Mouse (Mus musculus): ENCODE measurements around the gene Zfp467. TPM values are rescaled to one million over a fixed set of nuclear protein-coding genes. Genes with fewer than 3 reads are reported as not detected.
A peak's percentile ranks its signal among the peaks of the same experiment; 100 is the strongest.

Zfp467 gene
- polyA plus RNA-seq, 1 experiment: 24.7 TPM

- Histone ChIP-seq H3K27me3 (ENCODE audit: control insufficient read depth, insufficient read depth, low read length) (no peaks in the 10 kb centered on the region), H3K4me3 (ENCODE audit: low read depth, low read length) (no peak overlapping the region), H3K27ac (ENCODE audit: insufficient read depth, low read depth, low read length) (no peak overlapping the region), H3K36me3 (ENCODE audit: control insufficient read depth, insufficient read depth, low read length) (no peaks in the 10 kb centered on the region), H3K4me1 (ENCODE audit: control insufficient read depth, insufficient read depth, insufficient read length, low read length) (no peaks in the 10 kb centered on the region)
- WGBS: 75% methylated on average over 4 of the region's 4 CpGs
- no peak for TF ChIP-seq CTCF (IDR thresholded peaks at IDR 0.05; ENCODE audit: extremely low read depth, insufficient read length, insufficient replicate concordance, low read depth, low read length)
- TF ChIP-seq POLR2A (IDR thresholded peaks at IDR 0.05; ENCODE audit: low read depth, low read length): no peak
These were observed 32.8 kb upstream of the Zfp467 start for GRCm38 (mm10) chr6:48478446-48478845.

DNA sequence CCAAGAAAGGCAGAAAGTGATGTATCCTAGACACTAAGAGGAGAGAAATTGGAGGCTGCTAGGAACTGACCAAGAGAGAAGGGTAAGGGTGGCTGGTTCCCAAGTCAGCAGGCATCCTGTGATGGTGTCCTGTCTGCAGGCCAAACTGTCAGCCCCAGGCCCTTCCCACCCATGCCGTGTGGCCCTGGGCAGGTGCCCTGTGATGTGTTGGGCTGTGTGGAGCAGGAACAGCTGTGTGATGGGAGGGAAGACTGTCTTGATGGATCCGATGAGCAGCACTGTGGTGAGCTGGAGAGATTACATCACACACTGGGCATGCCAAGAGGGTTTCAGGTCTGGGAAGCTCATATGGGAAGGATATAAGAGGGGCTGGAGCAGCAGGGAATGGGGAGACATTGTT, 25.1 kb upstream of the Zfp467 start:
- H3K4me1 ChIP-seq (ENCODE audit: control insufficient read depth, insufficient read depth, insufficient read length, low read length): peaks cover 20% of the 10 kb centered on the region
- no peaks in the 10 kb centered on the region for H3K36me3 ChIP-seq (ENCODE audit: control insufficient read depth, insufficient read depth, low read length)
- no peaks in the 10 kb centered on the region for H3K27me3 ChIP-seq (ENCODE audit: control insufficient read depth, insufficient read depth, low read length)
- H3K4me3 ChIP-seq (ENCODE audit: low read depth, low read length): no peak overlapping the region
- WGBS: 81% methylated on average over 2 of the region's 2 CpGs
- TF ChIP-seq POLR2A (IDR thresholded peaks at IDR 0.05; ENCODE audit: low read depth, low read length) (no peak), CTCF (IDR thresholded peaks at IDR 0.05; ENCODE audit: extremely low read depth, insufficient read length, insufficient replicate concordance, low read depth, low read length) (no peak)
- H3K27ac ChIP-seq (ENCODE audit: insufficient read depth, low read depth, low read length): no peak overlapping the region

DNA sequence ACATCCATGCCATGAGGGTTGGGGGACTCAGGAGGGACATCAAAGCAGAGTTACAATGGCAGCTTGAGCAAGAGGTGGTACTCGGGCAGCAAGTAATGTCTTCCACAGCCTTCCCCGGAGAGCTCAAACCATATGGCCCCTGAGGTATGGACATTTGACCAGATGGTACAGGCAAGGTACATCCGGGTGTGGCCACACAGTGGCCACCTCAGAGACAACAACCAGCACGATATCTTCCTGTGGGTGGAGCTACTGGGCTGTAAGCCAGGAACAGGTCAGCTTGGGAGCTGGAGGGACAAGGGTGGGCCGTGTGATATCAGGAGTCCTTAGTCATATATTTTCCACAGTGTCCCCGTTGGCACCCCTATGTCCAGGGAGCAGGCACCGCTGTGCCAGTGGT, 21.9 kb upstream of the Zfp467 start:
- Histone ChIP-seq H3K36me3 (ENCODE audit: control insufficient read depth, insufficient read depth, low read length) (no peaks in the 10 kb centered on the region), H3K27ac (ENCODE audit: insufficient read depth, low read depth, low read length) (peak overlapping the region; percentile 10), H3K4me1 (ENCODE audit: control insufficient read depth, insufficient read depth, insufficient read length, low read length) (peaks cover 29% of the 10 kb centered on the region), H3K4me3 (ENCODE audit: low read depth, low read length) (no peak overlapping the region), H3K27me3 (ENCODE audit: control insufficient read depth, insufficient read depth, low read length) (no peaks in the 10 kb centered on the region)
- WGBS: 47% methylated on average over 7 of the region's 7 CpGs
- no peak for TF ChIP-seq CTCF (IDR thresholded peaks at IDR 0.05; ENCODE audit: extremely low read depth, insufficient read length, insufficient replicate concordance, low read depth, low read length)
- TF ChIP-seq POLR2A (IDR thresholded peaks at IDR 0.05; ENCODE audit: low read depth, low read length): no peak

- H3K36me3 ChIP-seq (ENCODE audit: control insufficient read depth, insufficient read depth, low read length): no peaks in the 10 kb centered on the region
- H3K4me1 ChIP-seq (ENCODE audit: control insufficient read depth, insufficient read depth, insufficient read length, low read length): peaks cover 29% of the 10 kb centered on the region
- H3K27ac ChIP-seq (ENCODE audit: insufficient read depth, low read depth, low read length): peak overlapping the region; percentile 10
- TF ChIP-seq CTCF (IDR thresholded peaks at IDR 0.05; ENCODE audit: extremely low read depth, insufficient read length, insufficient replicate concordance, low read depth, low read length) (no peak), POLR2A (IDR thresholded peaks at IDR 0.05; ENCODE audit: low read depth, low read length) (no peak)
- whole genome bisulfite sequencing: 30% methylated on average over 6 of the region's 6 CpGs
- H3K4me3 ChIP-seq (ENCODE audit: low read depth, low read length): no peak overlapping the region
- no peaks in the 10 kb centered on the region for H3K27me3 ChIP-seq (ENCODE audit: control insufficient read depth, insufficient read depth, low read length)
These were observed 21.1 kb upstream of the Zfp467 start for GRCm38 (mm10) chr6:48466715-48467114.

DNA sequence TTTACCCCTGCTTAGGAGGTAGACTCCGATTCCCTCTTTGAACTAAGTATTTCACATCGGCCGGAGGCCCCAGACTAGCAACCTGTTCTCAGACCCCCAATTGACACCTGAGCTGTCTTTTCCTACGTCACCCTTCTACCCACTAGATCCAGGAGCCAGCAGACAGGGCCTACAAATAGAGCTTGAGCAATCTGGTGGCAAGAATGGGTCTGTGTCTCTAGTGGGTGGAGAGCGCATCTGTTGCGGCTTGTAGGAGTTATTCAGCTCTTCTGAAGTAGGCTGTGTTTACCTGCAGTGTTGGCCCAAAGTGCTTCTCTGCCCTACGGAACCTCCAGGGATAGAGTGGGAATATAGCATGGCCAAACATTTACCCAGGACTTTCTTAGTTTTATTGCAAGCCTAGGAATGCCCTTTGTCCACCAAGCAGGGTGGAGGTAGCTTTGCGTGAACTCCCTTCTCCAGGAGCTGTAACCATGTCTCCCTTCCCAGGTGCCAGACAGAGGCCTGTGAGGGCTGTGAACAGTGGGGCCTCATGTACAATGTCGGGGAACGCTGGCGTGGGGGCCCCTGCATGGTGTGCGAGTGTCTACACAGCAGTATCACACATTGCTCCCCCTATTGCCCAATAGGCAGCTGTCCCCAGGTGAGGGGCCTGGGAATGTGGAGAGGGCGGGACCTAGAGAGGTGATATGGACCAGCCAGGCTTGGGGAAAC, 19.5 kb upstream of the Zfp467 start:
- WGBS: 51% methylated on average over 13 of the region's 13 CpGs
- Histone ChIP-seq H3K27ac (ENCODE audit: insufficient read depth, low read depth, low read length) (peak overlapping the region; percentile 58), H3K4me1 (ENCODE audit: control insufficient read depth, insufficient read depth, insufficient read length, low read length) (peaks cover 29% of the 10 kb centered on the region), H3K36me3 (ENCODE audit: control insufficient read depth, insufficient read depth, low read length) (no peaks in the 10 kb centered on the region), H3K27me3 (ENCODE audit: control insufficient read depth, insufficient read depth, low read length) (no peaks in the 10 kb centered on the region), H3K4me3 (ENCODE audit: low read depth, low read length) (no peak overlapping the region)
- TF ChIP-seq POLR2A (IDR thresholded peaks at IDR 0.05; ENCODE audit: low read depth, low read length) (no peak), CTCF (IDR thresholded peaks at IDR 0.05; ENCODE audit: extremely low read depth, insufficient read length, insufficient replicate concordance, low read depth, low read length) (no peak)

DNA sequence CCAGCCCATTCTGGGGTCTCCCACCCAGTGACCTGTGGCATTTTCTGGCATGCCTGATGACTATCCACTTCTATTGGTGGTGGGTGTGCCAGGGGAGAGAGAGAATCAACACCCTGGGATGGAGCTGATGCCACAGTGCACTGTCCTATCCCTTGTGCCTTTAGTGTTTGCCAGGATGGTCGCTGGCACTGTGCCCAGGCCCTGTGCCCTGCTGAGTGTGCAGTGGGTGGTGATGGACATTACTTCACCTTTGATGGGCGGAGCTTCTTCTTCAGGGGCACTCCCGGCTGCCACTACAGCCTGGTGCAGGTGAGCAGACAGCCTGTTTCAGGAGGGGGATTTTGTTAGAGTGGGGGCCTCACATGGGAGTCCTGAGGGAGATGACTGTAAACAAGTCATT, 7.1 kb upstream of the Zfp467 start:
- H3K36me3 ChIP-seq (ENCODE audit: control insufficient read depth, insufficient read depth, low read length): no peaks in the 10 kb centered on the region
- H3K4me3 ChIP-seq (ENCODE audit: low read depth, low read length): no peak overlapping the region
- TF ChIP-seq CTCF (IDR thresholded peaks at IDR 0.05; ENCODE audit: extremely low read depth, insufficient read length, insufficient replicate concordance, low read depth, low read length) (no peak), POLR2A (IDR thresholded peaks at IDR 0.05; ENCODE audit: low read depth, low read length) (no peak)
- H3K27ac ChIP-seq (ENCODE audit: insufficient read depth, low read depth, low read length): no peak overlapping the region
- H3K27me3 ChIP-seq (ENCODE audit: control insufficient read depth, insufficient read depth, low read length): no peaks in the 10 kb centered on the region
- no peaks in the 10 kb centered on the region for H3K4me1 ChIP-seq (ENCODE audit: control insufficient read depth, insufficient read depth, insufficient read length, low read length)
- WGBS: 46% methylated on average over 3 of the region's 3 CpGs

- Histone ChIP-seq H3K27me3 (ENCODE audit: control insufficient read depth, insufficient read depth, low read length) (no peaks in the 10 kb centered on the region), H3K36me3 (ENCODE audit: control insufficient read depth, insufficient read depth, low read length) (no peaks in the 10 kb centered on the region), H3K27ac (ENCODE audit: insufficient read depth, low read depth, low read length) (no peak overlapping the region), H3K4me1 (ENCODE audit: control insufficient read depth, insufficient read depth, insufficient read length, low read length) (no peaks in the 10 kb centered on the region), H3K4me3 (ENCODE audit: low read depth, low read length) (no peak overlapping the region)
- WGBS: 68% methylated on average over 1 of the region's 1 CpGs
- no peak for TF ChIP-seq POLR2A (IDR thresholded peaks at IDR 0.05; ENCODE audit: low read depth, low read length)
- no peak for TF ChIP-seq CTCF (IDR thresholded peaks at IDR 0.05; ENCODE audit: extremely low read depth, insufficient read length, insufficient replicate concordance, low read depth, low read length)
These were observed 6.5 kb upstream of the Zfp467 start for GRCm38 (mm10) chr6:48452151-48452550.

Data from small intestine, adult 2 months (tissue).